Mouse (Mus musculus): Measurements from ENCODE around the gene Phkb. TPM values are rescaled to one million over a fixed set of nuclear protein-coding genes. Genes with fewer than 3 reads are reported as not detected.

Gene Phkb
- polyA plus RNA-seq, 1 experiment, result 2.8 TPM

GRCm38 (mm10) chr8:85879624-85880023 lies 38.9 kb downstream of the Phkb start:
- H3K4me3 ChIP-seq (ENCODE audit: low read depth, low read length), result no peak overlapping the region
- H3K27me3 ChIP-seq (ENCODE audit: control insufficient read depth, insufficient read depth, low read length), result no peaks in the 10 kb centered on the region
- 94% methylated on average over 7 of the region's 7 CpGs for WGBS
- peaks cover 16% of the 10 kb centered on the region for H3K36me3 ChIP-seq (ENCODE audit: control insufficient read depth, insufficient read depth, low read length)
- TF ChIP-seq CTCF (IDR thresholded peaks at IDR 0.05; ENCODE audit: extremely low read depth, insufficient read length, insufficient replicate concordance, low read depth, low read length) (no peak), POLR2A (IDR thresholded peaks at IDR 0.05; ENCODE audit: low read depth, low read length) (no peak)
- H3K4me1 ChIP-seq (ENCODE audit: control insufficient read depth, insufficient read depth, insufficient read length, low read length), result no peaks in the 10 kb centered on the region
- no peak overlapping the region for H3K27ac ChIP-seq (ENCODE audit: insufficient read depth, low read depth, low read length)

GRCm38 (mm10) chr8:85884811-85885210 lies 44.1 kb downstream of the Phkb start:
- Histone ChIP-seq H3K4me1 (ENCODE audit: control insufficient read depth, insufficient read depth, insufficient read length, low read length) (no peaks in the 10 kb centered on the region), H3K36me3 (ENCODE audit: control insufficient read depth, insufficient read depth, low read length) (peaks cover 10% of the 10 kb centered on the region), H3K27me3 (ENCODE audit: control insufficient read depth, insufficient read depth, low read length) (no peaks in the 10 kb centered on the region), H3K27ac (ENCODE audit: insufficient read depth, low read depth, low read length) (no peak overlapping the region), H3K4me3 (ENCODE audit: low read depth, low read length) (no peak overlapping the region)
- WGBS, result 93% methylated on average over 3 of the region's 3 CpGs
- no peak for TF ChIP-seq CTCF (IDR thresholded peaks at IDR 0.05; ENCODE audit: extremely low read depth, insufficient read length, insufficient replicate concordance, low read depth, low read length)
- no peak for TF ChIP-seq POLR2A (IDR thresholded peaks at IDR 0.05; ENCODE audit: low read depth, low read length)

GRCm38 (mm10) chr8:85897636-85898035 lies 56.9 kb downstream of the Phkb start:
- H3K27ac ChIP-seq (ENCODE audit: insufficient read depth, low read depth, low read length), result no peak overlapping the region
- H3K27me3 ChIP-seq (ENCODE audit: control insufficient read depth, insufficient read depth, low read length), result no peaks in the 10 kb centered on the region
- WGBS, result 88% methylated on average over 2 of the region's 2 CpGs
- no peak for TF ChIP-seq POLR2A (IDR thresholded peaks at IDR 0.05; ENCODE audit: low read depth, low read length)
- no peak for TF ChIP-seq CTCF (IDR thresholded peaks at IDR 0.05; ENCODE audit: extremely low read depth, insufficient read length, insufficient replicate concordance, low read depth, low read length)
- peaks cover 9% of the 10 kb centered on the region; the same call in 1 of the 2 replicates for H3K36me3 ChIP-seq (ENCODE audit: control insufficient read depth, insufficient read depth, low read length)
- H3K4me1 ChIP-seq (ENCODE audit: control insufficient read depth, insufficient read depth, insufficient read length, low read length), result no peaks in the 10 kb centered on the region
- H3K4me3 ChIP-seq (ENCODE audit: low read depth, low read length), result no peak overlapping the region

GRCm38 (mm10) chr8:85924991-85925390 lies 84.2 kb downstream of the Phkb start:
- Histone ChIP-seq H3K27ac (ENCODE audit: insufficient read depth, low read depth, low read length) (no peak overlapping the region), H3K4me3 (ENCODE audit: low read depth, low read length) (no peak overlapping the region), H3K27me3 (ENCODE audit: control insufficient read depth, insufficient read depth, low read length) (no peaks in the 10 kb centered on the region), H3K36me3 (ENCODE audit: control insufficient read depth, insufficient read depth, low read length) (0 out of 2 replicates have a peak, but pooled peaks cover 1% of the 10 kb centered on the region), H3K4me1 (ENCODE audit: control insufficient read depth, insufficient read depth, insufficient read length, low read length) (no peaks in the 10 kb centered on the region)
- TF ChIP-seq CTCF (IDR thresholded peaks at IDR 0.05; ENCODE audit: extremely low read depth, insufficient read length, insufficient replicate concordance, low read depth, low read length) (no peak), POLR2A (IDR thresholded peaks at IDR 0.05; ENCODE audit: low read depth, low read length) (no peak)

GRCm38 (mm10) chr8:85925574-85925973 lies 84.8 kb downstream of the Phkb start:
- no peaks in the 10 kb centered on the region for H3K27me3 ChIP-seq (ENCODE audit: control insufficient read depth, insufficient read depth, low read length)
- WGBS, result 91% methylated on average over 1 of the region's 1 CpGs
- no peak overlapping the region for H3K27ac ChIP-seq (ENCODE audit: insufficient read depth, low read depth, low read length)
- no peaks in the 10 kb centered on the region for H3K4me1 ChIP-seq (ENCODE audit: control insufficient read depth, insufficient read depth, insufficient read length, low read length)
- TF ChIP-seq POLR2A (IDR thresholded peaks at IDR 0.05; ENCODE audit: low read depth, low read length) (no peak), CTCF (IDR thresholded peaks at IDR 0.05; ENCODE audit: extremely low read depth, insufficient read length, insufficient replicate concordance, low read depth, low read length) (no peak)
- 0 out of 2 replicates have a peak, but pooled peaks cover 1% of the 10 kb centered on the region for H3K36me3 ChIP-seq (ENCODE audit: control insufficient read depth, insufficient read depth, low read length)
- no peak overlapping the region for H3K4me3 ChIP-seq (ENCODE audit: low read depth, low read length)

- no peak overlapping the region for H3K4me3 ChIP-seq (ENCODE audit: low read depth, low read length)
- H3K27me3 ChIP-seq (ENCODE audit: control insufficient read depth, insufficient read depth, low read length), result no peaks in the 10 kb centered on the region
- WGBS, result 87% methylated on average over 3 of the region's 3 CpGs
- no peak for TF ChIP-seq POLR2A (IDR thresholded peaks at IDR 0.05; ENCODE audit: low read depth, low read length)
- no peak for TF ChIP-seq CTCF (IDR thresholded peaks at IDR 0.05; ENCODE audit: extremely low read depth, insufficient read length, insufficient replicate concordance, low read depth, low read length)
- H3K27ac ChIP-seq (ENCODE audit: insufficient read depth, low read depth, low read length), result no peak overlapping the region
- H3K36me3 ChIP-seq (ENCODE audit: control insufficient read depth, insufficient read depth, low read length), result 0 out of 2 replicates have a peak, but pooled peaks cover 1% of the 10 kb centered on the region
- no peaks in the 10 kb centered on the region for H3K4me1 ChIP-seq (ENCODE audit: control insufficient read depth, insufficient read depth, insufficient read length, low read length)
Measured at GRCm38 (mm10) chr8:85926107-85926506, 85.3 kb downstream of the Phkb start.

- 80% methylated on average over 5 of the region's 5 CpGs for WGBS
- Histone ChIP-seq H3K4me1 (ENCODE audit: control insufficient read depth, insufficient read depth, insufficient read length, low read length) (no peaks in the 10 kb centered on the region), H3K27ac (ENCODE audit: insufficient read depth, low read depth, low read length) (no peak overlapping the region), H3K36me3 (ENCODE audit: control insufficient read depth, insufficient read depth, low read length) (peaks cover 2% of the 10 kb centered on the region; the same call in 1 of the 2 replicates), H3K4me3 (ENCODE audit: low read depth, low read length) (no peak overlapping the region), H3K27me3 (ENCODE audit: control insufficient read depth, insufficient read depth, low read length) (no peaks in the 10 kb centered on the region)
- no peak for TF ChIP-seq CTCF (IDR thresholded peaks at IDR 0.05; ENCODE audit: extremely low read depth, insufficient read length, insufficient replicate concordance, low read depth, low read length)
- TF ChIP-seq POLR2A (IDR thresholded peaks at IDR 0.05; ENCODE audit: low read depth, low read length), result no peak
Measured at GRCm38 (mm10) chr8:85936148-85936547, 95.4 kb downstream of the Phkb start.

Measured in small intestine, adult 2 months (tissue).